Mouse (Mus musculus) adrenal gland (tissue): ENCODE results near the gene Smim11.

Experiments used
- intact Hi-C: fragments of 180-260 bp; cut with DNase I; formaldehyde crosslinking; loops from one replicate; pipeline ENCODE4 v1.15.1; 2025

Gene Smim11

GRCm38 (mm10) chr16:92360711-92361110, 59.6 kb downstream of the Smim11 start:
- intact Hi-C loops = no loop called here
